Mouse (Mus musculus): ENCODE data around the gene Ajm1. TPM values are rescaled to one million over a fixed set of nuclear protein-coding genes. Genes with fewer than 3 reads are reported as not detected.

Ajm1 gene
- polyA plus RNA-seq, 1 experiment from 2014 or later = 0.63 TPM

GRCm38 (mm10) chr2:25583571-25583970 lies 2.0 kb upstream of the Ajm1 start:
- H3K4me2 ChIP-seq (replicated peaks) = no peak overlapping the region
- H3K27ac ChIP-seq (replicated peaks) = no peak overlapping the region
- peaks cover 29% of the 10 kb centered on the region for H3K27me3 ChIP-seq
- H3K9me3 ChIP-seq (replicated peaks) = no peaks in the 10 kb centered on the region
- peaks cover 52% of the 10 kb centered on the region for H3K36me3 ChIP-seq
- WGBS = 50% methylated on average over 4 of the region's 4 CpGs
- H3K4me3 ChIP-seq (replicated peaks) = no peak overlapping the region
- H3K9ac ChIP-seq = no peak overlapping the region
- no peak for ATAC-seq (ENCODE audit: insufficient number of reproducible peaks, low FRiP score, low TSS enrichment, low read depth)
- H3K4me1 ChIP-seq = peaks cover 46% of the 10 kb centered on the region

DNA sequence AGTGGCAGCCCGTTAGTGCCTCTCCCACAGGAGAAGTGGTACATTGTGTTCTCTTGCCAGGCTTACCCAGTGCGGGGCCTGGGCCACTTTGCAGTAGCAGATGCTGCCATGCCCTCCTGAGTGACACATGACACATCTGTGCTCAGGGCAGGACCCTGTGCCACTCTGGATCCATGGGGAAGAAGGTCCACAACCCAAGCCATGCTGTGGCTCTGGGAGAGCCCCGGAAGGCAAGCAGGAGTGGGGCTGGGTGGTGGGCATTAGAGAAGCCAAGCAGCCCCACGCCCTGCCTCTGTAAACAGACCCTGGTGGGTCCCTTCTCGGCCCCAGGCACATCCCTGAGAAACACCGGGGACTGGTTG lies 1.5 kb upstream of the Ajm1 start:
- ATAC-seq (ENCODE audit: insufficient number of reproducible peaks, low FRiP score, low TSS enrichment, low read depth) = no peak
- 68% methylated on average over 6 of the region's 6 CpGs for whole genome bisulfite sequencing
- H3K27me3 ChIP-seq = peaks cover 34% of the 10 kb centered on the region
- H3K4me2 ChIP-seq (replicated peaks) = no peak overlapping the region
- no peak overlapping the region for H3K27ac ChIP-seq (replicated peaks)
- no peaks in the 10 kb centered on the region for H3K9me3 ChIP-seq (replicated peaks)
- no peak overlapping the region for H3K9ac ChIP-seq
- H3K36me3 ChIP-seq = peaks cover 47% of the 10 kb centered on the region
- no peak overlapping the region for H3K4me3 ChIP-seq (replicated peaks)
- peaks cover 50% of the 10 kb centered on the region for H3K4me1 ChIP-seq

DNA sequence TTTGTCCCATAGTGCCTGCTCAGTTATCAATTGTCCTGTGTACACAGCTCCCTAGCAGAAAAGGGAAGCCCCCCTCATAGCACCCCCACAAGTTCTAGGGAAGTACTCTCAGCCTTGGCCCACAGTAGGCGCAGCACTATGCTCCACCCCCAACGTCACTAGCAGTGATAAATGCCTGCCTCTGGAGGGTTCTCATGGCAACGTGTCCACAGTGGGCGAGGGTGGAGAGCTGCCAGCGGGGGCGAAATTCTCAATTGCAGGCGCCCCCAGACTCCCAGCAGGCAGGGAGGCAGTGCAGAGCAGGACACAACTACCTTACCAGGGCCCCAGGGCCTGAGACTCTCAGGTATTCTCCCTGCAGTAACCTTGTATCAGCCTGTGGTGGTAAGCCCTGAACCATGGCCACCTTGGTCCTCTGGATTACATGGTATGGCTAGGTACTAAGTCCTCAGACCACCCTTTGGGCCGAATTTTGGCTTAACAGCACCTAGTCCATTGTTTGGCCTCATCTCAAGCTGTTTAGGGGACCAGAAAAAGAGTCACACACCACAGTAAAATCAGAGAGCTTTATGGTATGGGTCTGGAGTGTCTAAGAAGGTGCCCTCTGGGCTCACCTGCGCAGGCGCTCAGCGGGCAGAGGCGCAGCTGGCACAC lies 1.0 kb upstream of the Ajm1 start:
- 54% methylated on average over 12 of the region's 12 CpGs for WGBS
- Histone ChIP-seq H3K9ac (no peak overlapping the region), H3K36me3 (peaks cover 42% of the 10 kb centered on the region), H3K9me3 (replicated peaks) (no peaks in the 10 kb centered on the region), H3K27ac (replicated peaks) (no peak overlapping the region), H3K4me2 (replicated peaks) (no peak overlapping the region), H3K4me1 (peaks cover 56% of the 10 kb centered on the region), H3K4me3 (replicated peaks) (no peak overlapping the region), H3K27me3 (peaks cover 39% of the 10 kb centered on the region)
- ATAC-seq (ENCODE audit: insufficient number of reproducible peaks, low FRiP score, low TSS enrichment, low read depth) = no peak

DNA sequence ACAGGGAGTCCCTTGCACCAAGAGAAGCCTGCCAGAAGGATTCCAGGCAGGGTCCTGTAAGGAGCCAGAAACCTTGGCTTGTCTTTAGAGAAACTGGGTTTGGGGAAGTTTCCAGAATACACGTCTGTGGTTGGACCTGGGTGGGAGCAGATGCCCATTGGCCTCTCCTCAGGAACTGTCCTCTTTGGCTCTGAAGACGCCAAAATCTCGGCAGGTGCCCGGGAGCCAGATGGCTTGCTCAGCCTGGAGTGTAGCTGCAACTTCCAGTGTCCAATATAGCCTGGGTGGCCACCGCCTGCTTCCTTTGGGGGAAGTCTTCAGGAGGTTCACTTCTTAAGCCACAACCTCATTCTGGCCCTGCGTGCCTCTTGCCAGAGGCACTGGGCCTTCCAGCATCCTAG lies 344 bp upstream of the Ajm1 start:
- 36% methylated on average over 6 of the region's 6 CpGs for WGBS
- peaks cover 35% of the 10 kb centered on the region for H3K36me3 ChIP-seq
- H3K4me1 ChIP-seq = peaks cover 62% of the 10 kb centered on the region
- H3K27ac ChIP-seq (replicated peaks) = no peak overlapping the region
- H3K4me3 ChIP-seq (replicated peaks) = no peak overlapping the region
- H3K4me2 ChIP-seq (replicated peaks) = peak overlapping the region; percentile 78
- ATAC-seq (ENCODE audit: insufficient number of reproducible peaks, low FRiP score, low TSS enrichment, low read depth) = no peak
- H3K9ac ChIP-seq = no peak overlapping the region
- peaks cover 46% of the 10 kb centered on the region for H3K27me3 ChIP-seq
- no peaks in the 10 kb centered on the region for H3K9me3 ChIP-seq (replicated peaks)

DNA sequence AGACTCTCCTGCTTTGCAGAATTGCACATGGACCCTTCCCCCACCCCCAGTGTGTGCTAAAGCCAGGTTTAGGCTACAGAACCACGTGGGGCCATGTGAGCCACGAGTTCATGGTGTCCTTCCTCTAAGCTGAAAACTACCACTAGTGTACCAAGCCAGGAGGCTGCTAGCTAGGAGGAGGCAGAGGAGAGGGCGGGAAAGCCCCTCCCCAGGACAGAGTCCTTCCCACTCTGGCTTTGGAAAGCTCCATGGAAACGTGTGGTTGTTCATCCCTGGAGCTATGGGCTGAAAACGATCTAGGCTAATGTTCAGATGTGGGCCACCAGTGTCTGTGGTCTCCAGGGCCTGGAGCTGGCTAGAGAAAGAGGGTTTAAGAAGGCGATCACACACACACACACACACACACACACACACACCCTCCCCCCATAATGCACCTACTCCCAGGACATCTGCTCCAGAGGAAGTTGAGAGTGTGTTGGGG lies 896 bp downstream of the Ajm1 start:
- Histone ChIP-seq H3K4me1 (peaks cover 69% of the 10 kb centered on the region), H3K9me3 (replicated peaks) (no peaks in the 10 kb centered on the region), H3K27ac (replicated peaks) (no peak overlapping the region), H3K27me3 (peaks cover 56% of the 10 kb centered on the region), H3K36me3 (peaks cover 27% of the 10 kb centered on the region), H3K4me3 (replicated peaks) (0 out of 2 replicates have a peak overlapping the region, but pooled peaks have one; percentile 41), H3K9ac (no peak overlapping the region), H3K4me2 (replicated peaks) (peak overlapping the region; percentile 78)
- no peak for ATAC-seq (ENCODE audit: insufficient number of reproducible peaks, low FRiP score, low TSS enrichment, low read depth)
- 39% methylated on average over 6 of the region's 6 CpGs for WGBS

DNA sequence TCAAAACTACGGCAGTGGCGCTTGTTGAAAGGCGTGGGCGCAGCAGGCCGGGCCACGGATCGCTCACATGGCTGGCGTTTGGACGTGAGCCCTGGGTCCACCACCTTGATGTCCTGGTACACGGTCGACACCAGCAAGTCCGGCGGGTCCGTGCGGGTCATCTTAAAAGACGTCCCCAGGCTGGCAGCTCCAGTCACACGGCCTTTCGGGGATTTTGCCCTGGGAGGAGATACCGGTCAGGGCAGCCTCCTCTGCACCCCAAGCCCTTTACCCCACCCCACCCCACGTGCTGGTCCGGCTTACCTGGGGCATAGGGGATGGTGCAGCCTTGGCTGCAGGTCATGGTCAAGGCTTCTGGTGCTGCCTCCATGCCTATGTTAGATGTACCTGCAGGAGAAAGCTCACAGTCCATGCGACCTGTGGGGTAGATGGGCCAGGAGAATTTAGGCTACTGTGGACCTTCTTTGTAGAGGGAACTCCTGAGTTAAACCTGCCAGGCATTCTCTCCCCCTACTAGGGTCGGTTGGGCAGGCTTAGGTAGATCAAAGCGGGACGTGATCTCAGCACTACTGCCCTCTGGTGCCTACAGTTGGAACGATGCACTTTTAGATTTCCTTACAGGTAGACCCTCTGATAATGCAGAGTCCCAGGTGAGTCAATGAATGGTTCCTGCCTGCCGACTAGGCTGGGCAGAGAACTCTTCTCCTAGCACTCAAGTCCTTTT lies 1.7 kb downstream of the Ajm1 start:
- no peak for ATAC-seq (ENCODE audit: insufficient number of reproducible peaks, low FRiP score, low TSS enrichment, low read depth)
- no peak overlapping the region for H3K27ac ChIP-seq (replicated peaks)
- H3K4me2 ChIP-seq (replicated peaks) = peak overlapping the region; percentile 46
- H3K36me3 ChIP-seq = peaks cover 23% of the 10 kb centered on the region
- H3K9ac ChIP-seq = no peak overlapping the region
- no peaks in the 10 kb centered on the region for H3K9me3 ChIP-seq (replicated peaks)
- H3K27me3 ChIP-seq = peaks cover 56% of the 10 kb centered on the region
- 6% methylated on average over 27 of the region's 27 CpGs for WGBS
- peak overlapping the region; percentile 27 for H3K4me3 ChIP-seq (replicated peaks)
- H3K4me1 ChIP-seq = peaks cover 73% of the 10 kb centered on the region

- Histone ChIP-seq H3K36me3 (peaks cover 15% of the 10 kb centered on the region), H3K27ac (replicated peaks) (no peak overlapping the region), H3K4me2 (replicated peaks) (peak overlapping the region; percentile 46), H3K9ac (no peak overlapping the region), H3K9me3 (replicated peaks) (no peaks in the 10 kb centered on the region), H3K4me1 (peaks cover 76% of the 10 kb centered on the region), H3K27me3 (peaks cover 56% of the 10 kb centered on the region), H3K4me3 (replicated peaks) (peak overlapping the region; percentile 27)
- no peak for ATAC-seq (ENCODE audit: insufficient number of reproducible peaks, low FRiP score, low TSS enrichment, low read depth)
- WGBS = 5% methylated on average over 77 of the region's 77 CpGs
Measured at GRCm38 (mm10) chr2:25578796-25579736, 2.5 kb downstream of the Ajm1 start.

GRCm38 (mm10) chr2:25577951-25578795 lies 3.4 kb downstream of the Ajm1 start:
- 7% methylated on average over 75 of the region's 75 CpGs for WGBS
- H3K27ac ChIP-seq (replicated peaks) = no peak overlapping the region
- no peak for ATAC-seq (ENCODE audit: insufficient number of reproducible peaks, low FRiP score, low TSS enrichment, low read depth)
- H3K27me3 ChIP-seq = peaks cover 56% of the 10 kb centered on the region
- no peaks in the 10 kb centered on the region for H3K9me3 ChIP-seq (replicated peaks)
- H3K9ac ChIP-seq = no peak overlapping the region
- peak overlapping the region; percentile 27 for H3K4me3 ChIP-seq (replicated peaks)
- peak overlapping the region; percentile 46 for H3K4me2 ChIP-seq (replicated peaks)
- peaks cover 6% of the 10 kb centered on the region; the same call in 1 of the 2 replicates for H3K36me3 ChIP-seq
- H3K4me1 ChIP-seq = peaks cover 84% of the 10 kb centered on the region

DNA sequence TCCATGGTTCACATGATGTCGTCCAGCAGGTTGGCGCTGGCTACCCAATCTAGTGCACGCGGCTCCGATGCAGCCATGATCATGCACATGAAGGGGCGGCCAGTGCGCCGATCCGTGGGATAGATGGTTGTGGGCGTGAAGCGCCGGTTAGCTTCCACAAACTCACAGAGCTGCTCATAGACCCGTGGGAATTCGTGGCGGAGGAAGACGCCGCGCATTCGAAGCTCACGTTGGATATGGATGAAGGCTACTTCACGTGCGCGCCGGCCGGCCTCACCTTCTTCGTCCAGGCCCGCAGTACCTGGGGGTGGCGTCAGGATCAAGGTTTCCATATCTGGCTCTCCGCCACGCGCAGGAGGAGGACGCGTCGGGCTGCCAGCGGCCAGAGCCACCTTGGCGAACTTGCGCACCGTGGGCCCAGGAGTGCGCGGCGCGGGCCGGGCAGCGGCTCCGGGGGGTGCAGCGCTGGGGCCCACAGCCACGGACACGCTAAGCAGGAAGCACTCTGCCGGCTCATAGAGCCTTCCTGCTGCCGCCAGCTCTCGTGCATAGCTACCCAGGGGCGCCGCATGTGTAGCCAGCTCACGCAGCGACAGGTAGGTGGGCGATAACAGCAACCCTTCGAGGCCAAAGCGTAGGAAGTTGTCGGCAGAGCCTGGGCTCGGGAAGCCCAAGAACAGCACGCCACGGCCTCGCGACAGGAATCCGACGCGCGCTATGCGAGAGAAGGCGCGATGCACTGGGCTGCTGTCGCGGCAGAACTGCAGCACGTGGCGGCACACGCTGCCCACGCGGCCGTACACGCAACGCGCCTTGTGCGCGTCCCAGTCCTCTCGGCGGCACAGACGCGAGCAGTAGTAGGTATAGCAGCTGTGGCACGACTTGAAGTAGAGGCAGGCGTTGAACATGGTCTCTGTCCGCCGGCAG lies 4.3 kb downstream of the Ajm1 start:
- H3K27ac ChIP-seq (replicated peaks) = no peak overlapping the region

More for the DNA sequence above, 4.3 kb downstream of the Ajm1 start:
- peak overlapping the region; percentile 25 for H3K4me3 ChIP-seq (replicated peaks)
- H3K27me3 ChIP-seq = peaks cover 56% of the 10 kb centered on the region
- ATAC-seq (ENCODE audit: insufficient number of reproducible peaks, low FRiP score, low TSS enrichment, low read depth) = no peak
- no peaks in the 10 kb centered on the region for H3K36me3 ChIP-seq
- peak overlapping the region; percentile 46 for H3K4me2 ChIP-seq (replicated peaks)
- H3K9ac ChIP-seq = no peak overlapping the region
- WGBS = 16% methylated on average over 92 of the region's 92 CpGs
- no peaks in the 10 kb centered on the region for H3K9me3 ChIP-seq (replicated peaks)
- peaks cover 77% of the 10 kb centered on the region for H3K4me1 ChIP-seq
